Mouse (Mus musculus) limb, embryonic 15.5 days (tissue): ENCODE data around the gene Srsf12. TPM values are rescaled to one million over a fixed set of nuclear protein-coding genes. Genes with fewer than 3 reads are reported as not detected.

Experiments used
- ATAC-seq: fragments of 200-750 bp; cut with Nextera tagmentation; 2 replicates; pipeline ENCODE4 v1.8.0; 2017; ENCODE audit warnings: low read depth, moderate TSS enrichment; ENCODE audit not compliant: insufficient number of reproducible peaks, low FRiP score, low TSS enrichment
- H3K27ac ChIP-seq: fragments of 300-500 bp; sonication (generic); 2 replicates; pipeline ENCODE4 v1.5.1; 2015; ENCODE audit warnings: moderate library complexity, mild to moderate bottlenecking, inconsistent platforms
- H3K27me3 ChIP-seq: fragments of 300-500 bp; sonication (generic); 2 replicates; pipeline ENCODE4 v1.6.1; 2015; ENCODE audit warnings: inconsistent platforms
- H3K36me3 ChIP-seq: fragments of 300-500 bp; sonication (generic); 2 replicates; pipeline ENCODE4 v1.6.1; 2015; ENCODE audit warnings: inconsistent platforms
- H3K4me1 ChIP-seq: fragments of 300-500 bp; sonication (generic); 2 replicates; pipeline ENCODE4 v1.6.1; 2015; ENCODE audit warnings: inconsistent platforms
- H3K4me2 ChIP-seq: fragments of 300-500 bp; sonication (generic); 2 replicates; pipeline ENCODE4 v1.6.1; 2015; ENCODE audit warnings: mild to moderate bottlenecking, inconsistent platforms
- H3K4me3 ChIP-seq: fragments of 300-500 bp; sonication (generic); 2 replicates; pipeline ENCODE4 v1.5.1; 2015; ENCODE audit warnings: mild to moderate bottlenecking, inconsistent platforms
- H3K9ac ChIP-seq: fragments of 300-500 bp; sonication (generic); 2 replicates; pipeline ENCODE4 v1.6.1; 2015; ENCODE audit warnings: inconsistent platforms
- H3K9me3 ChIP-seq: fragments of 300-500 bp; sonication (generic); 2 replicates; pipeline ENCODE4 v1.6.1; 2016; ENCODE audit warnings: inconsistent platforms
- WGBS: fragments of 180-500 bp; shearing (Covaris S2); methylation state at CpG from one replicate; pipeline ENCODE4 v1.1.7; 2015; 5-methylcytosine and 5-hydroxymethylcytosine counted together
- polyA plus RNA-seq: library from polyadenylated mRNA; unstranded; fragments of >200 nt; fragmentation: Nextera tagmentation; extraction: Ambion mirVana; gene quantifications from 2 replicates; pipeline ENCODE4 v1.2.1, GENCODE M21; 2015

The Srsf12 gene
- 13.8 and 15.4 TPM in 2 replicates for polyA plus RNA-seq

GRCm38 (mm10) chr4:33208881-33209841 is at the start of gene Srsf12:
Srsf12 (plus strand) TSS chr4:33208991.
- Histone ChIP-seq H3K9ac (peak within 1 kb of the TSS; percentile 73), H3K4me3 (peak within 1 kb of the TSS; percentile 71), H3K4me1 (peaks cover 9% of the 10 kb centered on the region), H3K9me3 (no peaks in the 10 kb centered on the region), H3K27me3 (no peaks in the 10 kb centered on the region), H3K36me3 (no peaks in the 10 kb centered on the region), H3K4me2 (peak within 1 kb of the TSS; percentile 95), H3K27ac (peak within 1 kb of the TSS; percentile 69)
- WGBS = 1% methylated on average over 65 of the region's 65 CpGs
- no peak; the same call in 1 of the 2 replicates for ATAC-seq

DNA sequence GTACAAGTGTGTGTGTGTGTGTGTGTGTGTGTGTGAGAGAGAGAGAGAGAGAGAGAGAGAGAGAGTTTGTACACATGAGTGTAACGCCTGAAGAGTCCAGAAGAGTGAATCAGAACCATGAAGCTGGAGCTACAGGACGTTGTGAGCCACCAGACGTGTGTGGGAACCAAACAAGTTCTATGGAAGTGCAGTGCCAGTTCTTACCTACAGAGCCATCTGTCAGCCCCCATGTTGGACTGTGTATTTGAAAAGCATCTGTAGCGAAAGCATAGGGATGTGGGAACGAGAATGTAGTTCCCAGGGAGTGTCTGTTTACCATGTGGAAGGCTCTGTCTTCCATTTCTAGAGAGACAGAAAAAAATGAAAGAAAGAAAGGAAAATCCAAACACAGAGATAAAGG is 25.3 kb upstream of the Srsf12 start:
- H3K27ac ChIP-seq = no peak overlapping the region
- no peak for ATAC-seq
- H3K27me3 ChIP-seq = no peaks in the 10 kb centered on the region
- H3K9ac ChIP-seq = no peak overlapping the region
- no peaks in the 10 kb centered on the region for H3K9me3 ChIP-seq
- no peak overlapping the region for H3K4me3 ChIP-seq
- 75% methylated on average over 5 of the region's 5 CpGs for WGBS
- peaks cover 3% of the 10 kb centered on the region; the same call in 1 of the 2 replicates for H3K4me1 ChIP-seq
- no peak overlapping the region for H3K4me2 ChIP-seq
- no peaks in the 10 kb centered on the region for H3K36me3 ChIP-seq

DNA sequence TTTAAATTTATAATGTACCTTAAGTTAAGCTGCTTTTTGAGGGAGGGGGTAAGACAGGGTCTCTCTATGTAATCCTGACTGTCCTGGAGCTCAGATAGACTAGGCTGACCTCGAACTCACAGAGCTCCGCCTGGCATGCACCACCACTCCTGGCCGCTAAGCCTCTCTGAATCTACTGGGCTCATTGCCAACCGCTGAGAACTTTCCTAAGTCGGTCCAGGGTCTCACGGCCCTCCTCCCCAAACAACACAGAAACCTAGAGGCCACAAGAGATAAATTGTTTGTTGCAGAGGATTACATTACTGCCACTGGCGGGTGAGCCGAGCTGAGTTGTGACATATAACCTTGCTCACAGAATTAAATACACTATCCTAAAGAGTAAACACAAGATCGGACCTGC is 20.6 kb upstream of the Srsf12 start:
- H3K4me3 ChIP-seq = peak overlapping the region; percentile 61
- no peak for ATAC-seq

DNA sequence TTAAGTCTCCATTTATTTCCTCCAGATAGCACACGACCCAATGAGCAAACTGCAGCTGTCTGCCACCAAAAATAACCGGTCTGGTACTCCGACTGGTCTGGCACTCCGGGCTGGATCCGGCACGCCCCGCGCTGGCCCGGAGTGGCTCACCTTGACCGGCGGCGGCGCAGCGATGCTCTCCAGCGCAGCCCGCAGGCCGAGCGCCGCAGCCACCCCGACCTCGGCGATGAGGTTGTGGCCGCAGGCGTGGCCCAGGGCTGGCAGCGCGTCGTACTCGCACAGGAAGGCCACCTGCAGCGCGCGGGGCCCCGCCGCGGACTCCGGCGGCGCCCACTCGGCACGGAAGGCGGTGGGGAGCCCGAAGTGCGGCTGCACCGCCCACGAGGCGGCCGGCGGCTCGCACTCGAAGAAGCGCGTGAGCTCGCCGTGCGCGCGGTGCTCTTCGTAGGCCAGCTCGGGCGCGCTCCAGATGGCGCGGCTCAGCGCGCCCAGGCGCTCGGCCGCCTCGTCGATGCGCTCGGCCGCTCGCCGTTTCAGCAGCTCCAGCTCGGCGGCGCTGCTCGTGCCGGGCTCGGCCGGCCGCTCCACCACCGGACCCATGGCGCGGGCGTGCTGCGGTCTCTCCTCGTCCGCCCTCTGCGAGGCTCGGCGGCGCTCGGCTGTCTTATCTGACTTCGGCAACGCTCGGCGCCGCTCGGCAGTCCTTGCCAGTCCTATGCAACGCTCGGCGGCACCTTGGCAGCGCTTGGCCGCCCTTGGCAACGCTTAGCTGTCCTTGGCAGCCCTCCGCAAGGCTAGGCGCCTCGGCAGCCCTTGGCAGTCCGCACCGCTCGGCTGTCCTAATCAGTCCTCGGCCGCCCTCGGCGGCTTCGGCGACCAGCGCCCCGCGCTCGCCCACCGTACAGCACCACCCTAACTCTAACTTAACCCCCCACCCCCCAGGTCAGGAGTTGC is 19.7 kb upstream of the Srsf12 start:
- H3K27ac ChIP-seq = peak overlapping the region; percentile 91
- WGBS = under 1% methylated on average over 120 of the region's 123 CpGs
- peak overlapping the region; percentile 89 for H3K4me2 ChIP-seq
- H3K9me3 ChIP-seq = no peaks in the 10 kb centered on the region
- H3K4me1 ChIP-seq = peaks cover 12% of the 10 kb centered on the region; the same call in 1 of the 2 replicates
- H3K9ac ChIP-seq = peak overlapping the region; percentile 39
- peak; percentile 84 for ATAC-seq
- peak overlapping the region; percentile 61 for H3K4me3 ChIP-seq
- no peaks in the 10 kb centered on the region for H3K36me3 ChIP-seq
- H3K27me3 ChIP-seq = no peaks in the 10 kb centered on the region

More for the DNA sequence above, 20.6 kb upstream of the Srsf12 start:
- peaks cover 12% of the 10 kb centered on the region; the same call in 1 of the 2 replicates for H3K4me1 ChIP-seq
- H3K27ac ChIP-seq = no peak overlapping the region
- 17% methylated on average over 9 of the region's 9 CpGs for WGBS
- peak overlapping the region; percentile 89 for H3K4me2 ChIP-seq
- H3K27me3 ChIP-seq = no peaks in the 10 kb centered on the region
- H3K36me3 ChIP-seq = no peaks in the 10 kb centered on the region
- H3K9me3 ChIP-seq = no peaks in the 10 kb centered on the region
- H3K9ac ChIP-seq = no peak overlapping the region

DNA sequence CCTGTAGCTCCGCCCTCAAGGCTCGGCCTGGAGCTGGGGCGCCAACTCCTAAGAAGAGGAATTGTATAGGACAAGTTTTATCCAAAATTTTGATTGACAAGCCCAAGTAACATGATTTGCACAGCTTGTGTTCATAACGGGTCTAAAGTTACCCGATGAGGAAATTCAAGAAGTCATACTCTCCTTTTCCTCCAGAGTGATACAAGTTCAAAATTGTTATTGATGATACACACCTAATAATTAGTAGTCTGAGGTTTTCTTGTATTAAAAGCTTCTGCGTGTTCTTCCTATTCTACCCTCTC is 19.1 kb upstream of the Srsf12 start, which contains the start of gene Pm20d2:
Gene Pm20d2 (minus strand): TSS at position 3 of the 302 bp plus-strand sequence.
- no peaks in the 10 kb centered on the region for H3K36me3 ChIP-seq
- H3K4me2 ChIP-seq = peak within 1 kb of the TSS; percentile 89
- peak within 1 kb of the TSS; percentile 91 for H3K27ac ChIP-seq
- H3K4me1 ChIP-seq = peaks cover 12% of the 10 kb centered on the region; the same call in 1 of the 2 replicates
- no peak for ATAC-seq
- H3K9me3 ChIP-seq = no peaks in the 10 kb centered on the region
- peak within 1 kb of the TSS; percentile 61 for H3K4me3 ChIP-seq
- no peaks in the 10 kb centered on the region for H3K27me3 ChIP-seq
- H3K9ac ChIP-seq = peak within 1 kb of the TSS; percentile 39
- WGBS = 16% methylated on average over 6 of the region's 6 CpGs

DNA sequence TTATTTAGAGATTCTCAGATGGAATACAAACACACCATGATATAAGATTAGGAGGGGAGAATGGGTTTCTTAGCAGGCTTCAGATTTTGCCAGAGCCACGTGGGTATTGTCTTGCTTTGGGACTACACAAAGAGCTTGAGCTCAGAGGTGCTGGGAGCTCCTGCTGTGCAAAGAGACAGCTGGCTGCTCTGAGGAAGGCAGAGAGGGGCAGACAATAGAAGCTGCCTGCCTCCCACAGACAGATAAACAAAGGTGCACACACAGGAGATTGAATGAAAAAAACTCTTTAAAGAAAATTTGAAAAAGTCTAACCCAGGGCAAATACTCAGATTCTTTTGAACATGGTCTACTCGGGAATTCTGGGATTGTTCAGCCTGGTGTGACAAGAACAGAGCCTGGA is 10.7 kb upstream of the Srsf12 start:
- H3K9ac ChIP-seq = no peak overlapping the region
- no peaks in the 10 kb centered on the region for H3K9me3 ChIP-seq
- H3K4me1 ChIP-seq = no peaks in the 10 kb centered on the region
- H3K27me3 ChIP-seq = no peaks in the 10 kb centered on the region
- H3K4me3 ChIP-seq = no peak overlapping the region
- no peaks in the 10 kb centered on the region for H3K36me3 ChIP-seq
- no peak overlapping the region for H3K4me2 ChIP-seq
- WGBS = 22% methylated on average over 2 of the region's 2 CpGs
- ATAC-seq = no peak
- H3K27ac ChIP-seq = no peak overlapping the region

- no peaks in the 10 kb centered on the region for H3K36me3 ChIP-seq
- peaks cover 7% of the 10 kb centered on the region for H3K4me1 ChIP-seq
- H3K4me3 ChIP-seq = no peak overlapping the region
- no peak overlapping the region for H3K27ac ChIP-seq
- ATAC-seq = no peak
- H3K9me3 ChIP-seq = no peaks in the 10 kb centered on the region
- no peaks in the 10 kb centered on the region for H3K27me3 ChIP-seq
- no peak overlapping the region for H3K9ac ChIP-seq
- WGBS = 6% methylated on average over 4 of the region's 4 CpGs
- H3K4me2 ChIP-seq = no peak overlapping the region
Measured at GRCm38 (mm10) chr4:33204682-33205081, 4.1 kb upstream of the Srsf12 start.

- Histone ChIP-seq H3K36me3 (no peaks in the 10 kb centered on the region), H3K9ac (no peak overlapping the region), H3K4me1 (peaks cover 9% of the 10 kb centered on the region), H3K4me3 (no peak overlapping the region), H3K27me3 (no peaks in the 10 kb centered on the region), H3K4me2 (no peak overlapping the region), H3K27ac (no peak overlapping the region), H3K9me3 (no peaks in the 10 kb centered on the region)
- 66% methylated on average over 2 of the region's 2 CpGs for WGBS
- no peak for ATAC-seq
Measured at GRCm38 (mm10) chr4:33207551-33207950, 1.2 kb upstream of the Srsf12 start.

GRCm38 (mm10) chr4:33221847-33222246 is 13.1 kb downstream of the Srsf12 start:
- no peaks in the 10 kb centered on the region for H3K9me3 ChIP-seq
- no peak overlapping the region for H3K27ac ChIP-seq
- no peak overlapping the region for H3K9ac ChIP-seq
- no peak overlapping the region for H3K4me3 ChIP-seq
- ATAC-seq = no peak
- no peak overlapping the region for H3K4me2 ChIP-seq
- H3K4me1 ChIP-seq = peaks cover 3% of the 10 kb centered on the region; the same call in 1 of the 2 replicates
- 52% methylated on average over 1 of the region's 1 CpGs for WGBS
- no peaks in the 10 kb centered on the region for H3K36me3 ChIP-seq
- no peaks in the 10 kb centered on the region for H3K27me3 ChIP-seq

GRCm38 (mm10) chr4:33224003-33224675 is 15.3 kb downstream of the Srsf12 start:
- Histone ChIP-seq H3K27ac (no peak overlapping the region), H3K27me3 (no peaks in the 10 kb centered on the region), H3K4me3 (no peak overlapping the region), H3K9me3 (no peaks in the 10 kb centered on the region), H3K4me2 (no peak overlapping the region), H3K4me1 (peaks cover 3% of the 10 kb centered on the region; the same call in 1 of the 2 replicates), H3K36me3 (no peaks in the 10 kb centered on the region), H3K9ac (no peak overlapping the region)
- 39% methylated on average over 7 of the region's 7 CpGs for WGBS
- ATAC-seq = no peak

DNA sequence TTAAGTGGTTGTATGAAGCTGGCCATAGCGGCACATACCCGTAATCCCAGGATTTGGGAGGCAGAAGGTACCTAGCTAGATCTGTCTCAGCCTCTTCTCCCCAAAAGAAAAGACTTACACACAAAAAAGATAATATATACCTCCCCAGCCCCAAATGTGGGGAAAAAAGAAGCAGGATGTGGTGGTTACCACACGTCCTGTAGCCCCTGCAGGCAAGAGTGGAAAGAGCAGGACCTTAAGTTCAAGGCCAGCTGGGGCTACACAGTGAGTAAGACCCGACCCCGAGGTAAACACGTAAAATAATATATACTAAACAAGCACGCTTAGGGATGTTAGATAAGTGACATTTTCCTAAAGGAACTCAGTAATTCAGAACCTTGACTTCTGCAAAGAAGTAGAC is 18.4 kb downstream of the Srsf12 start:
- Histone ChIP-seq H3K4me2 (no peak overlapping the region), H3K27me3 (no peaks in the 10 kb centered on the region), H3K36me3 (no peaks in the 10 kb centered on the region; the same call in 1 of the 2 replicates), H3K4me1 (peaks cover 3% of the 10 kb centered on the region; the same call in 1 of the 2 replicates), H3K9me3 (no peaks in the 10 kb centered on the region), H3K4me3 (no peak overlapping the region), H3K27ac (no peak overlapping the region), H3K9ac (no peak overlapping the region)
- WGBS = 86% methylated on average over 7 of the region's 7 CpGs
- no peak for ATAC-seq
